Mouse (Mus musculus): ENCODE data around the gene Hnrnpd.

- no peak for TF ChIP-seq GATA1 (IDR thresholded peaks at IDR 0.05; ENCODE audit: borderline replicate concordance, low read length)
- TF ChIP-seq FLI1 (IDR thresholded peaks at IDR 0.05; ENCODE audit: low read length): no peak
These were observed 63.2 kb downstream of the Hnrnpd start for GRCm38 (mm10) chr5:99915494-99915893.

All from megakaryocyte, embryonic 14.5 days (primary cell).